Mouse (Mus musculus): ENCODE data around the gene Bcl11b.

Gene Bcl11b

DNA sequence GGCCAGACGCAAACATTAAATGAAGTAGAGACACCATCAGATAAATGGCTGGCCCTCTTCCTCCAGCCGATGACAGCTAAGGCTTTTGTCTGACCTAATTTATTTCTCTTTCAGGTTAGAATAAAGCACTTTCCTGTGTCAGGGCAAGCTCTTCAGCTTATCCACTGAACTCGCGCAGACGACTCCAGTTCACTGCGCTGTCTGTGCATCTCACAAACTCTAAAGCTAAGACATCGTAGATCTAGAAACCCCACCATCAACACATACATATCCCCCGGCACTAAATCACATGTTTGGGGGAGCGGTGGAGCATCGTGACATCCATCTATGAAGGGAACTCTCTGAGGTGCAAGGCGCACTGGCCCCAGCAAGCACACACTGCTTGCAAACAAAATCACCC is 5.5 kb downstream of the Bcl11b start:
- DNase-seq, result no peak

DNA sequence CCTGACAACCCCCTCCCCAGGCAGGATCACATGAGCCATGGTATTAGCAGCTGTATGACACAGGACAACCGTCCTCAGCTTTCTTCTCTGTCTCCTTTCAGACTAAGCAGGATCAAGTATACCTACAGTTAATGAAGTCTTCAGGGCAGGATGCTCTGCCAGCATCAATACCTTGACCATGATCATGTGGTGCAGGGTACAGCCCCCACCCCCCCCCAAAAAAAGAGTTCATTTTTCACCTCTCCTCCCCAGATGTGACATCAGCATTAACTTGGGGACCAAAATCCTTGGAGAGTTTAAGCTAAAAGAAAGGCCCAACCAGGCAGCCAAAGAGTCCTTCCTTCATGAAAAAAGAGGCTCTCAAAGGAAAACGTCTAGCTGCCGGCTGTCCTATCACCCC is 6.2 kb downstream of the Bcl11b start:
- no peak for DNase-seq

DNA sequence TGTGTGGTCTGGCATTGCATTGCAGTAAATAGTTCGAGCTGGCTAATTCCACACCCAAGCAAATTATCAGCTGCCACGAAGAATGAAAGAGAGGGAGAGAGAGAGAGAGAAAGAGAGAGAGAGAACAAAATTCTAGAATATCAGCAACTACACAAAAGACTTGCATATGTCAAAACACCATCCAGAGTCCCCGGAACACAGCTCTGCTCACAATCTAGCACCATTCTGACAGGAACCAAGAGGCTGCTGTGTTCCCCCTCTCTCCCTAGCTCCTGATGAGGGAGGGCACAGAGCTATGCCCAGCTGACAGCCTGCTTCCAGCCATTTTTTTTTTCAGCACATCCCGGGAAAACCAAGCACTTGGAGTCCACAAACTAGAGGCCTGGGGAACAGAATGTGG is 6.6 kb downstream of the Bcl11b start:
- DNase-seq, result no peak

DNA sequence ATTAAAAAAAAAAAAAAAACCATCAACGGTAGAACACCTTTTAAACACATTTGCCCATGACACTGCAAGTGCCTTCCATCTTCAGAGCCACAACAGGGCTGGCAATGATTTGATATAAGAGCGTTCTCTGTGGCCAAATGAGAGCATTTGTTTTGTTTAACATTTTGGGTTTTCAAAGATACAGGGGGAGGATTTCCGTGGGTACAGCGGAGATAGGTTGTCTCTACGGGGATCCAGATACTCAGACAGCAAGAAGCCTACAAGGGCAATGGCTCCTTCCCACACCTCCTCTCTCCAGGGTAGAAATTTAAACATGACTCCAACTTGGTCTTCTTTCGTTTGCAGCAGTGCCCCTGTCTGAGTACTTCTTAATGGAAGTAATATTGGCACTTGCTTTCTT is 7.2 kb downstream of the Bcl11b start:
- DNase-seq, result no peak

DNA sequence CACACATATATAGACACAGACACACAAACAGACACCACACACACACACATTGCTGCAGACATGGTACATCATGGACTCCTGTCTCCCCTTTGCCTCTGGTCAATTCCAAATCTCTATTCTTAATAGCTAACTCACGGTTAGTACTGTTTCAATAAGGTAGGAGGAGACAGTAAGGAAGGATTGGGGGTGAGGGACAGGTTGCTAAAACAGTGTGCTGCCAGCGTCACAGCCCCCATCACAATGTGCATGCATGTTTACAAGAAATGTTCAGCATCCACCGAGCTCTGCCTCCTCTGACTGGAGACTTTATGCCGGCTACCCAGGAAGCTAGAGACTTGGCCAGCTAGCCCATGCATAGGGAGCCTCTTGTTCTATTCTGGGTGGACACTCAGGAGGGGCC is 9.0 kb downstream of the Bcl11b start:
- no peak for DNase-seq

- DNase-seq, result no peak
These were observed 10.4 kb downstream of the Bcl11b start for GRCm38 (mm10) chr12:107993029-107993428.

- DNase-seq, result no peak
These were observed 12.2 kb downstream of the Bcl11b start for GRCm38 (mm10) chr12:107991191-107991590.

DNA sequence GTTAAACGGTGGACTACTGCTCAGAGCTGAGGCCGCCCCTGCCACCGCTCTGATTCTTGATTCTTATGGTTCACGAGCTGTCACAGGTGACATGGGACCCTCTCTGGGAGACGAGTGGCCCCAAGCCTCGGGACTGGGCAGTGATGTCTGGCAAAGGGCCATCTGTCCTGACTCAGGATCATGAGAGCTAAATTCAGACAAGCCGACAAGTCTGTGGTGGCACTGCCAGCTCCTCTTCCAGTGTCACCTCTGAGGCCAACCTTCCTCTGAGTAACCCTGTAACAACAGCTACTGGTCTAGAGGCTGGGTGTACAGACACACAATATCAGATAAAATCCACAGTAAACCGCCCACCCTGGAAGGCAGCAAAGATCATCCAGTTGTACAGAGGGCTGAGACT is 20.2 kb downstream of the Bcl11b start:
- no peak for DNase-seq

GRCm38 (mm10) chr12:107982306-107982705 is 21.1 kb downstream of the Bcl11b start:
- DNase-seq, result no peak

- DNase-seq, result no peak
These were observed 22.2 kb downstream of the Bcl11b start for GRCm38 (mm10) chr12:107981231-107981630.

DNA sequence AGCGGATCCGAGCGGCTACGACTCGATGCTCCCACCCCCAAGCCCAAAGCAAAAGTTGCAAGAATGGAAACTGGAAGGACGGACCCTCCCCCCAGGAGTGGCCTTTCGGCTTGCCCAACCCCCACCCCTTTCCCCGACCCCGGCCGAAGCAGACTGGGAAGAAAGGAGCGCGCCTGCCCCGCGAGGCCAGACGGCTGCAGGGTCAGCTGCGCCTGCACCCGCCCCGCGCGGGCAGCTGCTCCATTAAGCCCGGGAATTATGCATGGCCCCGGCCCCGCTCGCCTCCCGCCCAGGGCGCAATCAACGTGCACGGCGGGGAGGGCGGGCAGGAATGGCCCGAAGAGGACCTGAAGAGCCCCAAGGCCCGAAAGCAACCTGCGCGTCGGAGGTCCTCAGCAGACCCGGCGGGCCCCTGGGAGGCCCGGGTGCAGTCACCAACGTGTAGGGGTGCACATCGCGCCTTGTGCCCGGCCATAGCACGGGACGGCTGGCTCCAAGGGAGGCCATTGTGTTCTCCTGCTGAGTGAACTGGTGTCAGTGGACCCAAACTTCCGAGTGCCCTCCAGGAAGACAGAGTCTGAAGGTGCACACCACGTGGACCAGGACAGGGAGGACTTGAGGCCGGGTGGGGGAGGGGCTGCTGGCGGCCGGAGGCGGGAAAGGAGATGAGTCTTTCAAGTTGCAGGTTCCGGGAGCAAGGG is 23.0 kb downstream of the Bcl11b start:
- DNase-seq, result no peak

DNA sequence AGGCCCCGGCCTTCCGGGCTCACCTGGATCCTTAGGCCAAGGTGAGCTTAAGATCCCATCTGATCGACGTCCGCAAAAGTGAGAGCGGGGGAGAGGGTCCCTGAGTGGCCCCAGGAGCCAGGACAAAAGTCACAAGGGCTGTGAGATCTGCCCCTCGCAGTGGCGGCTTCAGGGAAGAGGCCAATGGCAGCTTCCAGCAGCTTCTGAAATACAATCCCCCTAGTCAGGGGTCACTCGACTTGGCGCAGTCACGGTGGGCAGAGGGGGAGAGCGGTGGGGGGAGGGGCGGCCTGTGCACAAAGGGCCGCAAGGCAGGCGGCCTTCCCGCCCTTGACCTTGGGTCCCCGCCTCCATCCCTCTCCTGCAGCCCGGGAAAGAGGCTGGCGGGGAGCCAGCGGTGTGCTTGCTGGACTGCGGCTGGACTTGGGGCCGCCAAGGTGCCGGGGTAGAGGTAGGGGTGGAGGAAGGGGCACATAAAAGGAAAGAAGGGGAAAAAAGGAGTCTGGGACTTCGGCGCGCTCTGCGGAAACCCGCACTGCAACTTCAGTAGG is 23.6 kb downstream of the Bcl11b start:
- DNase-seq, result no peak

- no peak for DNase-seq
These were observed 24.6 kb downstream of the Bcl11b start for GRCm38 (mm10) chr12:107978736-107979255.

DNA sequence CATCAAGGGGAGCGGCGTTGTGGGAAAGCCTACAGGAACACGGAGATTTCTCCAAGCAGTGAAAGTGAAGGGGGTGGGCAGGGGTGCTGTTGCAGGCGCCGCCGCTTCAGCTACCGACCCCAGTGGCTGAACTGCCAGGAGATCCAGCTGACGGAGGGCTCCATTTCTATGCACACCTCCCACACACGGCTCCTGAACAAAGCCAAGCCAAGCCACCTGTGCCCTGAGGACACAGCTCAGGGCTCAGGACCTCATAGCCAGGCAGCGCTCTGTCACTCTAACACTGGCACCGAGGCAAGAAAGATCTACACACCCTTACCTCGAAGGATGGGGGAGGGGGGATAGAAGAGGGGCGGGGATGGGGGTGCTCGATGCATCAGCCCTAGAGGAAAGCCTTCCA is 25.3 kb downstream of the Bcl11b start:
- DNase-seq, result no peak

DNA sequence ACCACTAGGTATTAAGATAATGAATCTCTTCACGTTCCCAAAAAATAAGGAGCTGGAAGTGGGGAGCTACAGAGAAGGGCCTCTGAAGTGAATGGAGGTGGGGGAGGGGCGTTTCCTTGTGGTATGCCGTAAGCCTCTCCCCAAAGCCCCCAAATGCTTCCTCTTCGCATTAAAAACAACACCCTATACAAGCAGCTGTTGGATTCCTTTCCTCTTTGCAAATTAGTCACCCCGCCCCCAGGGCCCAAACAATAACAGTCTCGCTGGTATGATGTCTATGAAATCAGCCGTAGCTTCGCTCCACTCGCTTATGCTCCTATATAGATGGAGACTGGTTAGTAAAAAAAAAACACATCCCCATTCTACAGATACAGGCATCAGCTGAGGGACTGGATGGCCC is 25.9 kb downstream of the Bcl11b start:
- DNase-seq, result no peak

GRCm38 (mm10) chr12:107977086-107977485 is 26.3 kb downstream of the Bcl11b start:
- no peak for DNase-seq

DNA sequence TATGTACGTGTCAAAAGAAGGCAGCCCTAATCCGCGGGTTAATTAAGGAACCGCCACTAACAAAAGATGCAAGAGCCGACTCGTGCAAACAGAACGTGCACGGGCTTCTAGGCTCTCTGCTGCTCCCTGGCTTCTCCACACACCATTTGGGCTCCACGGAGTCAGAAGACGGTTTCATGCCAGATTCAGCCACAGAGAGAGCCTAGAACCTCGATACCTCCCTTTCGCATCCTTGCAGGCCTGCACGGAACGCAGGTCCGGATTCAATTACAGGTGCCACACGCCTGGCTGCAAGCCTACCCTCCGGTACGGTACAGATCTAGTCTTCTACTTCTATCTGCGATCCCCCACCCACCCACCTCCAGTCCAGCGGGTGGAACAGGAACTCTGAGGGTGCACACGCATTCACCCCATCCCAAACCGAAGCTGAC is 26.8 kb downstream of the Bcl11b start:
- DNase-seq, result no peak

GRCm38 (mm10) chr12:107975897-107976570 is 27.4 kb downstream of the Bcl11b start:
- no peak for DNase-seq

DNA sequence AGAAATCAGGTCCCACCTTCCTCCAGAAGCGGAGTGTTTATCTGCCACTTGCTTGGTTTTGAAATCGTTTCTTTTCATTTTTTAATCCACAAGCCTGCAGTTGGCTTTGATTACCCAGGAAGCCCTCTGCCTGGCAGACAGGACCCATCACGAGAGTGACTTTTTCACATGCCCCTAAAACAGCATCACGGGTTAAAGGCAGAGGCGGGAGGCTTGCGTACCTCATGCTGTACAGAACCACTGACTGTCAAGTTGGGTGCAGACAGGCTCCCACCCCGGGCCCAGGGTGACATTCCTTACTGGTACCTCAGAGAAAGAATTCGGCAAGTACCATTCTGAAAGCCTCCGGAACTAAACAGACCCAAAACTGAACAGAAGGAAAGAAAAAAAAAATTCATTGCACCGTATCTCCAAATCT is 27.9 kb downstream of the Bcl11b start:
- no peak for DNase-seq

DNA sequence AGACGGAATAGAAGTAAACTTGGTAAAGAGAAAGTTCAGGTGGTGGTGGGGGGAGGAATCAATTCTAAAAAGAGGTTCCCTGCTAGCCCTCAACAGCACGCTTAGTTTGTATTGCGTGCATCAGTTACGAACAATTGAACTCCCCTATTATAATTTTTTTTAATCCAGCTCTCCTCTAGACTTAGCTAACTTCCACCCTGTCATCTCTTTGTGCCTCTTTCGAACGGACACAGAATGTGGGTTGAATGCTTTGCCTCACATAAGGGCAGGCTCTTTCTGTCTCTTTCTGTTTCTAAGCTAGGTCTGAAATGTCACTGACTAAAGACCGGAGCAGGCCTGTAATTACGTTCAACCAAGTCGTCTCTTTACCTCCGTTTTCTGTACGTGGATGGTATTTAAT is 28.9 kb downstream of the Bcl11b start:
- no peak for DNase-seq

DNA sequence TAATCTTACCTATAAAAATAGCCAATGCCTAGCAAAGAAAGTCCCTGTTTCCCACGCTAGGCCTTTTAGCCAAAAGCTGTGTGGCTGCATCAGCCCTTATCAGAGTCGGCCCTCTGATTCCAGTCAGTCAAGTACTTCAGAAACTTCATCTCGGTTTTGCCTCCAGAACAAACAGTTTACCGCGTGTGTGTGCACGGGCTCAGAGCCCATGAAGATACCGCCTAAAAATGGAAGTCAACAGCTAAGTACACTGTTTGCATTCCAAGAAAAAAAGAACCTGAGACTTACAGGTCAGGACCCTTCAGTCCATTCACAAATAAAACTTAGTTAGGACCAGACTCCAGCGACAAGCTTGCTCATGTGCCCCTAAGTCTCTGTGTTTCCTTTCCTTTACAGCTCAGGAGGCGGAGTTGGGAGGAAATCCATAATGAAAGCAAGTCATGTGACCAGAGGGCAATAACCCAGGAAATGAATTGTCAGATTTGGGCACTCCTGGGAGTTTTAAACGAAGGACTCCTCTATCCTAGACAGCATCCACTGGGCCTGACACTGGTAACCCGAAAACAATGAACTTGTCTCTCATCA is 29.8 kb downstream of the Bcl11b start:
- DNase-seq, result no peak

DNA sequence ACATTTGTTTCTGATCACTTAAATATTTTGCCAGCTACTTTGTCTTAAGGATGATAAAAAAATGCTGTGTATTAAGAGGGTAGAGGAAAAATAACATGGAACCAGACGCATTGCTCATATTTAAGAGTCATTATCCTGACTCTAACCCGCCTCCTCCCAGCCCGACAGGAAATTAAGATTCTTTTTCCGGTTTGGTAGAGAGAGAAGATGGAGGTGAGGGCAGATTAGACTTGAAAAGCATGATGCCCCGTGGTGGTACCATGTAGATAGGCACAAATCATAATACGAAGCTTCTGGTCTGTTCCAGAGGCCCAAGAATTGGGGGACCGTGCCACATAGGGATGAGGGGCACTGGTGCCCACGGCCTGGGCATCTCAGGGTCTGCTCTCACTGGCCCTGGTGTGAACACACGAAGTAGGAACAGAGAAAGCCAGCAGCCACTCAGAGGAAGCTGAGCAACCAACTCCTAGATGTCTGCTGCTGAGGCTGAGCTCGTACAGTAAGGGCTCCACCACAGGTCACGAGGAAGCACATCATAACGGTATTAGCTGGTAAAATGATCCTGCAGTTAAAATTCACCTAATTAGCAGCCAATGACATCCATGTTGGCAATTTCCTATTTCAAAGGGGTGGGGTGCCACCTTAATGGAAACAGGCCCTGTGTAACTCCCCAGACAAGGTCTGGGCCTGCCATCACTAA is 32.2 kb downstream of the Bcl11b start:
- DNase-seq, result no peak

DNA sequence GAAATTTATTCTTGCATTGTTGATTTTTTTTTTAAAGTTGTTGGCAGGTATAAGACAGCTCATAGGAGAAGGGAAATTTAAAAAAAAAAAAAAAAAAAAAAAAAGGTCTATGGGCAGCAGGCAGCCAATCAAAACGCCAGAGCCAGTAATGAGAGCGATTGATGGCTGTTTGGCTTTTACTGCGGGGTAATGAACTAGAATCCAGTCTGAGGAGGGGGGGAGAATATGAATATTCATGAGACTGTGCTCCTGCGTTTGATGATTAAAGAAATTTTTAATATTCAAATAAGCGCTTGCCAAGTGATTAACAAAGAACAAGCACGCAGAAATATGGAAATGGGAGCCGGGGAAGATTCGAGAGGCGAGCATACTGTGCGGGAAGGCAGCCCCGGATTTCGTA is 32.8 kb downstream of the Bcl11b start:
- no peak for DNase-seq
